Mouse (Mus musculus): ENCODE data around the gene Mthfd1l. TPM values are rescaled to one million over a fixed set of nuclear protein-coding genes. Genes with fewer than 3 reads are reported as not detected.
"Not testable (repeated sequence)": the region's sequence is repeated elsewhere in the genome, so short reads cannot be mapped to it uniquely, and the experiment has no call there.

Mthfd1l gene
- total RNA-seq, 2 experiments from 2014 or later = 0.42 to 0.48 TPM

DNA sequence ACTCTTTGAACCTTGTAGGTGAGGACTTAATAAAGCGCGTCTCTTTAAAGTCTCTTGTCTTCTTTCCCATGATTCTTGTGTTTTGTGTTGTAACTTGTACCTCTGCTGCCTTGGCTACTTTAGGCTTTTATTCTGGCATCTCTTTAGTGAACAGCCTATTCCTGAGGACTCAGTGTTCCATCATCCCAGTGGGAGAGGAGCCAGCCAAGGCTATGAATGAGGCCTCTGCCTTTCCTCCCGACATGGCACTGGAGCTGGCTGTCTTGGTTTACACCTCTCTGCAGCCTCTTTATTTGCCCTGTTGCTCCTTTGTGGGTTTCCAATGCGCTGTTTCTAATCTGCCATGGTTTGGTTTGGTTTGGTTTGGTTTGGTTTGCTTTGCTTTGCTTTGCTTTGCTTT is 228.2 kb downstream of the Mthfd1l start:
- no peak for TF ChIP-seq CTCF (IDR thresholded peaks at IDR 0.05)
- H3K27ac ChIP-seq = no peak overlapping the region
- intact Hi-C loops (cut with DNase I) = no loop called here
- no peak for DNase-seq
- H3K4me3 ChIP-seq = no peak overlapping the region

GRCm38 (mm10) chr10:4203651-4204050 is 230.7 kb downstream of the Mthfd1l start:
- H3K27ac ChIP-seq; intact Hi-C loops (cut with DNase I); DNase-seq; H3K4me3 ChIP-seq: not testable (repeated sequence)

- Histone ChIP-seq H3K27ac (no peak overlapping the region), H3K4me3 (no peak overlapping the region)
- intact Hi-C loops (cut with DNase I) = no loop called here
- no peak for DNase-seq
- TF ChIP-seq CTCF (IDR thresholded peaks at IDR 0.05) = no peak
These were observed 236.1 kb downstream of the Mthfd1l start for GRCm38 (mm10) chr10:4209040-4209439.

- DNase-seq = peak; percentile 41
- intact Hi-C loops (cut with DNase I) = no loop called here
- TF ChIP-seq CTCF (IDR thresholded peaks at IDR 0.05) = no peak
- H3K27ac ChIP-seq = no peak overlapping the region
- H3K4me3 ChIP-seq = peak overlapping the region; percentile 57
These were observed 237.6 kb downstream of the Mthfd1l start for GRCm38 (mm10) chr10:4210313-4211066.

DNA sequence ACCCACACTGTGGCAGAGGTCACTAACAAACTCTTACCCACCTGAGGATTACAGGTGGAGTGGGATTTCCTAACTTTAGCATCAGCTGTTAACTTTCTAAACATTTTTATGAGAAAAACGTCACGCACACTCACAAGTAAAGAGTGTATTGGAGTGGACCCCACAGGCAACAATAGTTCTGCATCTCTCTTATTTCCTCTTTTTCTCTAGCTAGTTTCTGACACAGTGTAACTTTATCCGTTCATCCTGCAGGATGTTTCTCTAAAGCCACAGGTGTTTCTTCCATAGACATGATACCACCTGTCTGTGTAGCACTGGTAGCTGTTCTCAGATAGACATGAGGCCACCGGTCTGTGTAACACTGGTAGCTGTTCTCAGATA is 238.1 kb downstream of the Mthfd1l start:
- no peak for DNase-seq
- Histone ChIP-seq H3K27ac (no peak overlapping the region), H3K4me3 (no peak overlapping the region)
- intact Hi-C loops (cut with DNase I) = no loop called here
- TF ChIP-seq CTCF (IDR thresholded peaks at IDR 0.05) = no peak

Other genes with a start within 250 kb of the Mthfd1l start
- 1 to 10 TPM; 2.7 to 4.9 TPM for gene Plekhg1, start 232.8 kb upstream of the Mthfd1l start, total RNA-seq (2021)

Data from gastrocnemius, adult 2 months (tissue).